Mouse (Mus musculus): ENCODE measurements around the gene Tmem132c. TPM values are rescaled to one million over a fixed set of nuclear protein-coding genes. Genes with fewer than 3 reads are reported as not detected.
"Not testable (repeated sequence)": the region's sequence is repeated elsewhere in the genome, so short reads cannot be mapped to it uniquely, and the experiment has no call there.

Gene Tmem132c
- total RNA-seq, 2 experiments from 2014 or later = 3.7 to 3.8 TPM

DNA sequence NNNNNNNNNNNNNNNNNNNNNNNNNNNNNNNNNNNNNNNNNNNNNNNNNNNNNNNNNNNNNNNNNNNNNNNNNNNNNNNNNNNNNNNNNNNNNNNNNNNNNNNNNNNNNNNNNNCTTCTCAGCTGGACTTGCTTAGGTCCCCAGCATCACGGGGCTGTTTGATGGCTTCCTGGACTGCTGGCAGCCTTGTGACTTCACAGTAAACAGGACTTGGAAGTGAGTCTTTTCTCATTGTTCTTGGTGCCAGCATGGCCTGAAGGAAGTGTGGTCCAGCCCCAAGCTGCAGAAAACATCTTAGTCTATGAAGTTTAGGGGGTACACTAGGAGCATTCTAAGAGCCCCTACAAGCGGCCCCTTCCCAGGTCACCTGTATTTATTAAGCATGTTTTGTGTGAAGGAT is 83.0 kb downstream of the Tmem132c start:
- TF ChIP-seq CTCF (conservative IDR thresholded peaks at IDR 0.05) = no peak
- Histone ChIP-seq H3K27ac (no peak overlapping the region), H3K4me3 (no peak overlapping the region)
- DNase-seq (ENCODE audit: low spot score in 2 of 2) = no peak

DNA sequence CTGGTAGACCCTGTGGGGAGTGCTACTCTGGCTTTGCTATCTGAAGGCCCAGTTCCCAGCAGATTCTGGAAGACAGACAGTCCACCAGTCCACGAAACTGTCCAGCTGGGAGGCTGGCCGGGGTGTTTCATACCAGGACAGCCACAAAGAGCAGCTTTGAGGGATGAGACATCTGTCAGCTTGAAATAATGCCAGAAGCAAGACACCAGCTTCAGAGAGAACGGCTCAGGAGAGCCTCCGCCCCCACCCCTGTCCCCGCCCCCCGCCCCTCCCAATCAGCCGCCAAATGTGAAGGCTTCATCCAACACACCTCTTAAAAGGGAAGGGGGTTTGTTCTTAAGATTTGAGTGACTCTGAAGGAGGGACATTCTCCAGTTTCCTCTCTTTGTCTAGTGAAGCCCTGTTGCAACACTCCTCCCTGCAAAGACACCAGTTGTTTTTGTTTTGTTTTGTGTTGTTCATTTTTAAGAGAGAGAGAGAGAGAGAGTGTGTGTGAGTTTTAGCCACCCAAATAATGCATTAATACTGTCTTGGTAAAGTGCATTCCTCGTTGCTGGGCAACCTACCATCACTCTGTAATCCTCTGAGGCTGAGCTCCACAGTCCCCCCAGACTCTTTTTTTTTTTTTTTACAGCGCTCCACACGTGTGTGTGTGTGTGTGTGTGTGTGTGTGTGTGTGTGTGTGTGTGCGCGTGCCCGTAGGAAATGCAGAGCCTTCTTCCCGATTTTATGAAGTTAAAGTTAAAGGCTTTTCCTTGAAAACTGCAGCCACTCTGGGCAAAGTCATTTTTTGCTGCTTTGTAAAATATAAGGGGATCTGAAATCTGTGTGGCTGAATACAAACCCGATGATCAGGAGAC is 94.7 kb downstream of the Tmem132c start:
- no peak for TF ChIP-seq CTCF (conservative IDR thresholded peaks at IDR 0.05)
- Histone ChIP-seq H3K4me3 (no peak overlapping the region), H3K27ac (no peak overlapping the region)
- DNase-seq (ENCODE audit: low spot score in 2 of 2) = peak; percentile 35 to 47

DNA sequence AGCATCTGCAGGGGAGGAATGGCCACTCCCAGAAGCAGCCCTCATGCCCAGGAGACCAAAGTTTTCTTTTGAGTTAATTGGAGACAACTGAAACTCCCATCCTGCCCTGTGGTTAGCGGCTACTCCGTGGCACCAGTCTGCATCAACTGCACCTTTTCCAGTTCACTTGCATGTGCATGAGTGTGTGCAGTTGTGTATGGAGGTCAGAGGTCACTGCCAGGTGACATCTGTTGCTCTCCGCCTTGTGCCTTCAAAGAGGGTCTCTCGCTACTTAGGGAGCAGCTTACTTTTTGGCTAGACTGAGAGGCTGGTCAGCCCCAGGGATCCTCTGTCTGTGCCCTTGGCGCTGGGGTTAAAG is 95.3 kb downstream of the Tmem132c start:
- no peak for DNase-seq (ENCODE audit: low spot score in 2 of 2)

DNA sequence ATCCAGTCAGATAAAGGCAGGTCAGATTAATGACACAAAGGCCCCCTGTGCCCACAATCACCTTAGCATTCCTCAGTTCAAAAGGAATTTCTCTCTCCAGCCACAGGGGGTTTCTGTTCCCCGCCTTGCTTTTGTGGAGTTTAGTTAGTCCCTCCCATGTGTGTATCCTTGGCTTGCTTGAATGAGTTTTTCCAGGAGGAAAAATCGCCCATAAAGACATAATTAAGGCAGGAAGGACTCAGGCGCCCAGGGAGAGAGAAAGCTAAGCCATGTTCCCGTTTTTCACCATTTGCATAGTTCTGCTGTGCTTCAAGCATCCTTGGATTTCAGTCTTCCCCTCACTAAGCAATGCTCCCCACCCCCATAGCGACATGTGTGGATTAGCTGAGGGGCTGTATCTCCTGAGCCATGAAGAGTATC is 97.4 kb downstream of the Tmem132c start:
- DNase-seq (ENCODE audit: low spot score in 2 of 2) = no peak
- Histone ChIP-seq H3K4me3 (no peak overlapping the region), H3K27ac (no peak overlapping the region)
- no peak for TF ChIP-seq CTCF (conservative IDR thresholded peaks at IDR 0.05)

More for the DNA sequence above, 95.3 kb downstream of the Tmem132c start:
- TF ChIP-seq CTCF (conservative IDR thresholded peaks at IDR 0.05) = no peak
- Histone ChIP-seq H3K4me3 (no peak overlapping the region), H3K27ac (no peak overlapping the region)

DNA sequence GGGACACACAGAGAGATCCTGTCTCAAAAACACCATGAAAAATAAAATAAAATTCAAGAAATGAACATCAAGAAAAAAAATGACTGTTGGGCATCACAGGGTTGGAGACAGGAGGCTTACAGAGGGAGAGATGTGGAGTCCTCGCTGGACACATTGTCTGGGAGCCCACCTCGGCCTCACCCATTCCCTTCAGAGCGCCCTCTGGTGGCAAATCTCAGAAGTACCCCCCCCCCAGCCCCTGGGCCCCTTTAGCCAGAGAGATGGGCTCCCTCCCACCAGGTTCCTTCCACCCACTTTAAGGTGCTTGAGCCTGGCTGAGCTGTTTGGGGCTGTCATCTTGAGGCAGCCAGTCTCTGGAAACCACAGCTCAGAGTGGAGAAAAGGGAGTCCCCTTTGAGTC is 99.5 kb downstream of the Tmem132c start:
- Histone ChIP-seq H3K4me3 (no peak overlapping the region), H3K27ac (no peak overlapping the region)
- TF ChIP-seq CTCF (conservative IDR thresholded peaks at IDR 0.05) = peak; percentile 74
- DNase-seq (ENCODE audit: low spot score in 2 of 2) = no peak

DNA sequence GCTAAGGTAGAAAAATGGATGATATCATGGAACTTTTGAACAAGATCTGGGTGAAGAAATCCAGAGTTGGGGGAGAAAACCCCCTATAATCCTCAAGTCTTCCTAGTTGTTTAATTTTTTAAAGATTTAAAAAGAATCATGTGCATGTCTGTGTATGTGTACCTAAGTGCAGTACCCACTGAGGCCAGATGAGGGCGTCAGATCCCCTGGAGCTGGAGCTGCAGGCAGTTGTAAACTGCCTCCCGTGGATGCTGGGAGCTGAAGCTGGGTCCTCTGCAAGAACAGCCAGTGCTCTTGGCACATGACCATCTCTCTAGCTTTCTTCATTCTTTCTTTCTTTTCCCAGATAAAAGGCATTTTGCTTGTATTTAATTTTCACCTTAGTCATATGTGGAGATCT is 103.1 kb downstream of the Tmem132c start:
- H3K27ac ChIP-seq = no peak overlapping the region
- H3K4me3 ChIP-seq = no peak overlapping the region
- no peak for DNase-seq (ENCODE audit: low spot score in 2 of 2)
- TF ChIP-seq CTCF (conservative IDR thresholded peaks at IDR 0.05) = peak; percentile 58

DNA sequence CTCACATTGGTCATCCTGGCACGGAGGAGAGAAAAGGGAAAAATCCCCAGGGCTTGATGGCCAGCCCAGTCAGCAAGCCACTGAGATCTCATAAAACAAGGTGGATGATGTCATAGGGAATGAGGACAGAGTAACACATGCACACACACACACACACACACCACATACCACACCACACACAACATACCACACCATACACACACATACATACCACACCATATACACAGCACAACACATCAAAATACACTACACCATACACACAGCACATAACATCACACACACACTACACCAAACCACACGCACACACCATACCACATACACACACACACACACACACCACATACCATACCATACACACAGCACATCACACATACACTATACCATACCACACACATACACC is 104.8 kb downstream of the Tmem132c start:
- Histone ChIP-seq H3K27ac (no peak overlapping the region), H3K4me3 (no peak overlapping the region)
- DNase-seq (ENCODE audit: low spot score in 2 of 2) = no peak
- no peak for TF ChIP-seq CTCF (conservative IDR thresholded peaks at IDR 0.05)

DNA sequence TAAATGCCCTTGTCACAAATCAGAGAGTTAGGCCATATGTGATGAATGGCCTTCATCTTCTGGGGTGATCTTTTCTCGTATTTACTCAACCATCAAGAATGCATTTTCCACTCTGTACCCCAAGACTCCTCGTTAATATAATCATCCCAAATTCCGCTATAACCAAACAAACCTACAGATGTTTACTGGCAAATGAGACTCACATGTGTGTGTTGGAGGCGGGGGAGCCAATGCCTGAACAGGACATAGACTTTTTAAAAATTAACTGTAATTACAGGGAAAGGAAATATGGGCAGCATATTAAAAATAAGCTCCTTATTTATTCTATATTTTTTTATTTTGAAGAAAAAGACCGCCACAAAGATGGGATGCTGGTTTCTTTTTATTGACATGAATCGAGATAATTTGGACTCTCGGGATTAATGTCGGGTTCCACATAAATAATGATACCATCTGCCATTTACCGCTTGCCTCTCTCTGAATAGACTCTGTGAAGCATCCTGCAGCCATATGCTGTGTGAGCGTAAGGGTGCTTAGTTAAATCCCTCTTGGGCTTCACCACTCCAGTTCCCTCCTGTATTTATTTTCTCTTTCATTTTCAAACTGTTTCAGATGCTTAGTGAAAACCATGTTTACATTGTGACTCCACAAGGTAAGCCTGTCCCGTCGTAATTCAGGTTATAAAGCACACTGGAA is 105.6 kb downstream of the Tmem132c start:
- H3K4me3 ChIP-seq = no peak overlapping the region
- DNase-seq (ENCODE audit: low spot score in 2 of 2) = no peak
- no peak overlapping the region for H3K27ac ChIP-seq
- TF ChIP-seq CTCF (conservative IDR thresholded peaks at IDR 0.05) = no peak

DNA sequence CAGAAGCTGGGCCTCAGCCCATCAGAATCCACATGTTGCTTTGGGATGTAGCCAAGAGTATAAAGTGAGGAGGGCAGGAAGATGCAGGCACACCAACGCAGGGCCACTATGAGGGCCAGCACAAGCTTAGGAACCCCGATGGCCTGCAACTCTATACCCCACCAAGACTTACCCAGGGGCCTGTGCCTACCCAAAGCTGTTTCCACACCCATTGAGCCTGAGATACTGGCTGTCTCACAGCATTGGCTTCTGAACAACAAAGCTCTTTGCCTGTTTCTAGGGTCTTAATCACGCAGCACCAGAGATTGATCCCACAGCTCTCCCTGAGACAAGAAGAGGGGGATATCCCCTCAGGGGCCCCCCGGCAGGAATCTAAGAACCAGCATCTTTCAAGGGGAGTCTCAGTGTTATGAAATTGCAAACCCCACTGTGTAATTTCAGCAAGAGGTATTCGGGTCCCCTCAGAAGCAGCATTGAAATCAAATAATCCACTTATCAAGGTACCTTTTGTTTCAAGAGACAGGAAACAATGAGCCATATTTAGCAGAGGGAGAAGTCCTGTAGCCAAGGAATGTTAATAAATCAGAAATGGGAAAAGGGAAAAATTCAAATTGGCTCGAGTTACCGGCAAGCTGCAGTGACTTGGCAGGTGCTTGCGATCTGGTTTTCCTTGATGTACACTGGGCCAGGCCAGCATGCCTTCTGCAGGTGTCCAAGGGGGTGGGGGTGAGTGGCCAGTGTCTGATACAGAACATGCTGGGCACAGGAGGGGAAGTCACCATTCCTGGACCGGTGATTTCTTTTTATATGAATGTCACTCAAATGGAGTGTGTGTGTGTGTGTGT is 107.8 kb downstream of the Tmem132c start:
- TF ChIP-seq CTCF (conservative IDR thresholded peaks at IDR 0.05) = no peak
- H3K27ac ChIP-seq = no peak overlapping the region
- H3K4me3 ChIP-seq = no peak overlapping the region
- DNase-seq (ENCODE audit: low spot score in 2 of 2) = no peak

DNA sequence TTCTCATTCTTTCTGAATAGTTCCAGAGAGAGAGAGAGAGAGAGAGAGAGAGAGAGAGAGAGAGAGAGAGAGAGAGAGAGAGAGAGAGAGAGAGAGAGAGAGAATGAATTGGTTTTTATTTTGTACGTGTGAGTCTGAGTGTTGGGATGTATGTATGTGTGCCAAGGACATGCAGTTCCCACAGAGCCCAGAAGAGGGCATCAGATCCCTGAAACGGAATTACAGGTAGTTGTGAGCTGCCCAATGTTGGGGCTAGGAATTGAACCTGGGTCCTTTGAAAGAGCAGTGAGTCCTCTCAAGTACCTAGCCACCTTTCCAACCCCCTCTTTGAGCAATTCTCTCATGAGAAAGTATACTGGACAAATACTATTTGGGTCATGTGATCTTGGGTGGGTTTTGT is 111.4 kb downstream of the Tmem132c start:
- H3K4me3 ChIP-seq = no peak overlapping the region
- no peak overlapping the region for H3K27ac ChIP-seq
- DNase-seq (ENCODE audit: low spot score in 2 of 2) = no peak
- peak; percentile 70 for TF ChIP-seq CTCF (conservative IDR thresholded peaks at IDR 0.05)

DNA sequence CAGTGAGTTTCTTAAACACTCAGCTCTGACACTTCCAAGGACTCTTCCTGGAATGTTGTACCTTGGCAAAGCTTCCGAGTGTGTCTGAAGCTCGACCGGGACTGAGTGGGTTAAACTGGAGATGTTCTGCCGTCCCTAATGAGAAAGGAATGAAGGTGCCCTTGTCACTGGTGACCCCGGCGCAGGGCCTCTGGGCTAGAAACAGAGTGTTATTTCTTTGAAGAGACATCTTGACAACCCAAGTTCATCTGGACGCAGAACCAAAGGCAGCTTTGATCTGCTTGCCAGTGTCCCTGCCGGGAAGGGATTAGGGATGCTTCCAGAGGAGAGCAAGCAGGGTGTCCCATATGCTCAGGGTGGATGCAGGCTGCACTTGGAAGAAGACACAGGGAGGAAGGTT is 114.2 kb downstream of the Tmem132c start:
- no peak for TF ChIP-seq CTCF (conservative IDR thresholded peaks at IDR 0.05)
- DNase-seq (ENCODE audit: low spot score in 2 of 2) = no peak
- Histone ChIP-seq H3K4me3 (no peak overlapping the region), H3K27ac (no peak overlapping the region)

DNA sequence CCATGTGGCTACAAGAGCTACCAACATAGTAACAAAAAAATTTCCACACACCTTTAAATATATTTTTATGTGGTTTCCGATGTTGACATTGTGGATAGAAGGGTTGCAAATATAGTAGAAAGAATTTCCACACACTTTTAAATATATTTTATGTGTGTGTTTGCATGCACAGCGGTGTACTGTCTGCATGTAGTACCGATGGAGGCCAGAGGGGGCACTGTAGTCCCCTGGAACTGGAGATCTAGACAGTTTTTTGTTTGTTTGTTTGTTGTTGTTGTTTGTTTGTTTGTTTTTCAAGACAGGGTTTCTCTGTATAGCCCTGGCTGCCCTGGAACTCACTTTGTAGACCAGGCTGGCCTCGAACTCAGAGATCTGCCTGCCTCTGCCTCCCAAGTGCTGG is 116.3 kb downstream of the Tmem132c start:
- H3K27ac ChIP-seq; DNase-seq (ENCODE audit: low spot score in 2 of 2); H3K4me3 ChIP-seq: not testable (repeated sequence)
- TF ChIP-seq CTCF (conservative IDR thresholded peaks at IDR 0.05) = peak; percentile 63

DNA sequence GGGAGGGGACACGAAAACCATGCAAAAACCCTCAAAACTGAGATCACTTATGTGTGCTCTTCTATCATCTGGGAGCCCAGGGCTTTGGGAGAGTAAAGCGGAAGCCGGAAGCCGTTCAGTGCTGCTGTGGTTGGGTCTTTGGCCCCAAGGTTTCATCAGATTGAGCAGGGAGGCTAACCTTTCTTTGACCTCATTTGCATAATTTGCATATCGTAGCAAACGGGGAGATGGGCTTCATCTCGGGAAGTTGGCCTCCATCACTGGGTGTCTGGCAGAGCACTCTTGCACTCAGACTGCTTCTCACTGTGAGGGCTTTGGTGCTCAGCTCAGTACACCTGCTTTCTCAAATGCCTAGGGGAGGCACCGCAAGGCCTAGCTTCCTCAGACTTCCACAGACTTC is 119.5 kb downstream of the Tmem132c start:
- no peak for TF ChIP-seq CTCF (conservative IDR thresholded peaks at IDR 0.05)
- no peak for DNase-seq (ENCODE audit: low spot score in 2 of 2)
- no peak overlapping the region for H3K27ac ChIP-seq
- H3K4me3 ChIP-seq = no peak overlapping the region
